Mouse (Mus musculus) CH12.LX (cell line): Measurements from ENCODE around the gene Epas1. TPM values are rescaled to one million over a fixed set of nuclear protein-coding genes. Genes with fewer than 3 reads are reported as not detected.

Source experiments
- DNase-seq: peaks from one replicate; pipeline ENCODE4 v3.0.0-alpha.2; 2013; ENCODE audit errors: extremely low read depth
- H3K27ac ChIP-seq: 2 replicates; pipeline ENCODE4 v1.5.1; 2012; ENCODE audit warnings: low read depth, mild to moderate bottlenecking, control low read depth, moderate library complexity; ENCODE audit not compliant: insufficient read depth
- H3K27me3 ChIP-seq: replicated peaks from 2 replicates; pipeline ENCODE3; 2012; ENCODE audit warnings: inconsistent platforms
- H3K36me3 ChIP-seq, 2 experiments: replicated peaks in 1 of 2; 2 replicates each; pipeline versions ENCODE3 to v1.6.1; 2012; ENCODE audit warnings: inconsistent platforms in 1 of 2, low read length in 1 of 2, mild to moderate bottlenecking in 1 of 2, mixed read lengths in 1 of 2, moderate library complexity in 1 of 2; ENCODE audit not compliant: control insufficient read depth in 1 of 2, insufficient read depth in 1 of 2
- H3K4me1 ChIP-seq, 2 experiments: 2 replicates each; pipeline ENCODE4 v1.6.1; 2012; ENCODE audit warnings: inconsistent platforms in 1 of 2, moderate library complexity in 1 of 2; ENCODE audit not compliant: insufficient read depth in 2 of 2, control insufficient read depth in 1 of 2
- H3K4me2 ChIP-seq: 2 replicates; pipeline ENCODE4 v1.6.1; 2012; ENCODE audit warnings: low read depth, mild to moderate bottlenecking, control low read depth; ENCODE audit not compliant: poor library complexity, insufficient read depth, severe bottlenecking
- H3K4me3 ChIP-seq, 3 experiments: fragments of 150-350 bp in 1 of 3; sonication (generic) in 1 of 3; replicated peaks in 1 of 3; 2 replicates each; pipeline versions ENCODE3 to v1.5.1; 2011 to 2012; ENCODE audit warnings: low read depth in 2 of 3, low read length in 2 of 3, mild to moderate bottlenecking in 2 of 3, moderate library complexity in 2 of 3, control low read depth in 1 of 3, improper control_type of control experiment in 1 of 3, inconsistent platforms in 1 of 3, mixed read lengths in 1 of 3; ENCODE audit not compliant: poor library complexity in 1 of 3
- H3K79me2 ChIP-seq: replicated peaks from 2 replicates; pipeline ENCODE4 v1.6.1; 2012; ENCODE audit warnings: mild to moderate bottlenecking, moderate library complexity; ENCODE audit not compliant: control insufficient read depth, poor library complexity, insufficient read depth, severe bottlenecking; ENCODE audit errors: extremely low read depth
- H3K9ac ChIP-seq: 2 replicates; pipeline ENCODE4 v1.6.1; 2012; ENCODE audit warnings: low read depth, mild to moderate bottlenecking, control low read depth, moderate library complexity; ENCODE audit not compliant: insufficient read depth
- H3K9me3 ChIP-seq: replicated peaks from 2 replicates; pipeline ENCODE3; 2012; ENCODE audit warnings: low read length, inconsistent platforms, mixed read lengths
- BHLHE40 ChIP-seq: IDR thresholded peaks from 2 replicates; pipeline ENCODE4 v1.6.1; 2011; ENCODE audit warnings: mild to moderate bottlenecking, low read depth, low read length, improper control_type of control experiment
- CHD1 ChIP-seq: IDR thresholded peaks from 2 replicates; pipeline ENCODE4 v1.6.1; 2012; ENCODE audit warnings: low read depth, low read length, improper control_type of control experiment, inconsistent platforms
- CHD2 ChIP-seq: IDR thresholded peaks from 2 replicates; pipeline ENCODE4 v1.6.1; 2011; ENCODE audit warnings: low read length, improper control_type of control experiment
- CTCF ChIP-seq, 2 experiments: IDR thresholded peaks in 1 of 2; conservative IDR thresholded peaks in 1 of 2; 2 replicates each; pipeline ENCODE4 v1.5.1; 2011 to 2012; ENCODE audit warnings: low read depth in 2 of 2, low read length in 2 of 2, improper control_type of control experiment in 1 of 2, inconsistent platforms in 1 of 2, mild to moderate bottlenecking in 1 of 2, moderate library complexity in 1 of 2
- E2F4 ChIP-seq: IDR thresholded peaks from 2 replicates; pipeline ENCODE4 v1.6.1; 2011; ENCODE audit warnings: low read depth, low read length, improper control_type of control experiment; ENCODE audit not compliant: insufficient replicate concordance
- ELF1 ChIP-seq: IDR thresholded peaks from 2 replicates; pipeline ENCODE4 v1.6.1; 2014; ENCODE audit warnings: low read depth, mild to moderate bottlenecking, inconsistent platforms, low read length, improper control_type of control experiment
- ETS1 ChIP-seq: conservative IDR thresholded peaks from 2 replicates; pipeline ENCODE4 v1.6.1; 2012; ENCODE audit warnings: low read depth, mild to moderate bottlenecking, inconsistent platforms, low read length, improper control_type of control experiment, moderate library complexity
- GABPA ChIP-seq: IDR thresholded peaks from 2 replicates; pipeline ENCODE4 v1.6.1; 2012; ENCODE audit warnings: low read depth, low read length, improper control_type of control experiment, inconsistent platforms; ENCODE audit not compliant: insufficient replicate concordance
- HCFC1 ChIP-seq: IDR thresholded peaks from 2 replicates; pipeline ENCODE4 v1.6.1; 2012; ENCODE audit warnings: low read depth, mild to moderate bottlenecking, inconsistent platforms, low read length, improper control_type of control experiment
- IRF4 ChIP-seq: IDR thresholded peaks from 2 replicates; pipeline ENCODE4 v1.6.1; 2014; ENCODE audit warnings: low read depth, mild to moderate bottlenecking, inconsistent platforms, low read length, improper control_type of control experiment
- JUN ChIP-seq: IDR thresholded peaks from 2 replicates; pipeline ENCODE4 v1.6.1; 2011; ENCODE audit warnings: low read depth, mild to moderate bottlenecking, low read length, improper control_type of control experiment, moderate library complexity; ENCODE audit not compliant: insufficient read depth
- JUND ChIP-seq: conservative IDR thresholded peaks from 2 replicates; pipeline ENCODE4 v1.6.1; 2011; ENCODE audit warnings: low read depth, low read length, improper control_type of control experiment
- KAT2A ChIP-seq: IDR thresholded peaks from 2 replicates; pipeline ENCODE4 v1.6.1; 2012; ENCODE audit warnings: low read length, improper control_type of control experiment, inconsistent platforms; ENCODE audit not compliant: insufficient replicate concordance
- MAFK ChIP-seq: IDR thresholded peaks from 2 replicates; pipeline ENCODE4 v1.6.1; 2011; ENCODE audit warnings: low read length, improper control_type of control experiment; ENCODE audit not compliant: insufficient replicate concordance
- MAX ChIP-seq: IDR thresholded peaks from 2 replicates; pipeline ENCODE4 v1.6.1; 2011; ENCODE audit warnings: low read length, improper control_type of control experiment
- MAZ ChIP-seq: IDR thresholded peaks from 2 replicates; pipeline ENCODE4 v1.6.1; 2012; ENCODE audit warnings: low read depth, mild to moderate bottlenecking, inconsistent platforms, low read length, improper control_type of control experiment, moderate library complexity
- MEF2A ChIP-seq: IDR thresholded peaks from 2 replicates; pipeline ENCODE4 v1.6.1; 2014; ENCODE audit warnings: low read depth, mild to moderate bottlenecking, inconsistent platforms, low read length, improper control_type of control experiment, borderline replicate concordance
- NELFE ChIP-seq: IDR thresholded peaks from 2 replicates; pipeline ENCODE4 v1.6.1; 2011; ENCODE audit warnings: low read depth, low read length, improper control_type of control experiment
- NRF1 ChIP-seq: IDR thresholded peaks from 2 replicates; pipeline ENCODE4 v1.6.1; 2014; ENCODE audit warnings: low read depth, mild to moderate bottlenecking, inconsistent platforms, low read length, improper control_type of control experiment, moderate library complexity
- PAX5 ChIP-seq: IDR thresholded peaks from 2 replicates; pipeline ENCODE4 v1.6.1; 2012; ENCODE audit warnings: low read length, inconsistent platforms, mixed read lengths
- POLR2A ChIP-seq: IDR thresholded peaks from 2 replicates; pipeline ENCODE4 v1.6.1; 2011; ENCODE audit warnings: low read depth, mild to moderate bottlenecking, improper control_type of control experiment, low read length
- RAD21 ChIP-seq: IDR thresholded peaks from 2 replicates; pipeline ENCODE4 v1.6.1; 2011; ENCODE audit warnings: low read depth, mild to moderate bottlenecking, low read length, improper control_type of control experiment, moderate library complexity
- RCOR1 ChIP-seq: conservative IDR thresholded peaks from 2 replicates; pipeline ENCODE4 v1.6.1; 2012; ENCODE audit warnings: low read depth, mild to moderate bottlenecking, inconsistent platforms, low read length, improper control_type of control experiment
- SIN3A ChIP-seq: IDR thresholded peaks from 2 replicates; pipeline ENCODE4 v1.6.1; 2012; ENCODE audit warnings: low read length, improper control_type of control experiment, inconsistent platforms
- SMC3 ChIP-seq: IDR thresholded peaks from 2 replicates; pipeline ENCODE4 v1.6.1; 2011; ENCODE audit warnings: low read depth, low read length, improper control_type of control experiment
- TCF12 ChIP-seq: IDR thresholded peaks from 2 replicates; pipeline ENCODE4 v1.6.1; 2014; ENCODE audit warnings: low read depth, mild to moderate bottlenecking, inconsistent platforms, low read length, improper control_type of control experiment
- UBTF ChIP-seq: IDR thresholded peaks from 2 replicates; pipeline ENCODE4 v1.6.1; 2012; ENCODE audit warnings: low read depth, mild to moderate bottlenecking, inconsistent platforms, low read length, improper control_type of control experiment, moderate library complexity
- USF1 ChIP-seq: IDR thresholded peaks from 2 replicates; pipeline ENCODE4 v1.6.1; 2014; ENCODE audit warnings: low read depth, mild to moderate bottlenecking, inconsistent platforms, low read length, improper control_type of control experiment
- dilution Hi-C: fragments of 300-500 bp; cut with MboI; formaldehyde crosslinking; loops from 2 replicates; pipeline ENCODE4 v1.14.3; 2020; ENCODE audit warnings: low sequenced_read_pairs; ENCODE audit not compliant: extremely low pct_unique_long_range_greater_than_20kb, extremely low pct_ligation_motif_present
- in situ Hi-C: fragments of 300-500 bp; cut with MboI; formaldehyde crosslinking; loops from 3 replicates; pipeline ENCODE4 v1.14.3; 2019; ENCODE audit warnings: low sequenced_read_pairs, low pct_ligation_motif_present, low pct_unique_long_range_greater_than_20kb, mixed read lengths
- polyA plus RNA-seq: library from polyadenylated mRNA; unstranded; fragments of >175 nt; gene quantifications from 2 replicates; pipeline ENCODE4 v1.2.1, GENCODE M21; 2012; ENCODE audit warnings: low read depth; ENCODE audit not compliant: insufficient read length
- total RNA-seq, 2 experiments: library from RNA; depleted of rRNA; stranded (reverse); fragments of 300-350 nt in 1 of 2; fragments of >200 nt in 1 of 2; gene quantifications; 2 replicates each; pipeline ENCODE4 v1.2.3; 2012 to 2014

Epas1 gene
- total and polyA plus RNA-seq, 3 experiments = 0.08 to 0.14 (median 0.11) TPM

DNA sequence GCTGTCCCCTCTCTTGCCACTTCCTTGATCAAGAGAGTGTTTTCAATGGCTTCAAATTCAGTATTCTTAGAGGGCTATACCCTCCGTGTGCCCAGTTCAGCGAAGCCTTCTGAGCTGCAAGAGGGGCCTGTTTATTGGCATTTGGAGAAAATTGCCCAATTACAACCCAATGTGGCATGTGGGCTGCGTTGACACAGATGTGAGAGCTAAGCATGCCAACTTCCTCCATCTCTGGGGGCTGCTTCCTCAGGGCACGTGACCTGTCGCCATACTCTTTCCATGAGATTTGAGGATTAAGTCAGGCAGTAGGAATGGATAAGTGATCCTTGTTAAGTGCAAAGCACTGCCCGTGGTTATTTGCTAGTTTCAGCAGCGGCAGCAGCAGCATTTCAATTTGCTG lies 34.3 kb downstream of the Epas1 start:
- peaks cover 0 to 2% of the 10 kb centered on the region in 2 experiments; a peak in 1 of 4 replicates for H3K4me1 ChIP-seq
- H3K27ac ChIP-seq = no peak overlapping the region
- H3K27me3 ChIP-seq = no peaks in the 10 kb centered on the region
- H3K4me3 ChIP-seq = no peak overlapping the region
- TF ChIP-seq RCOR1 = no peak
- no peak for TF ChIP-seq USF1
- no peak for TF ChIP-seq E2F4
- no peak for TF ChIP-seq UBTF
- TF ChIP-seq RAD21 = no peak
- no peak for TF ChIP-seq SMC3
- TF ChIP-seq PAX5 = no peak
- TF ChIP-seq CHD1 = no peak
- no peak for TF ChIP-seq MEF2A
- TF ChIP-seq ELF1 = no peak
- no peak for TF ChIP-seq NRF1
- no peak for TF ChIP-seq GABPA
- TF ChIP-seq SIN3A = no peak
- TF ChIP-seq IRF4 = no peak
- TF ChIP-seq MAX = no peak
- TF ChIP-seq CHD2 = no peak
- no peak for TF ChIP-seq MAFK
- TF ChIP-seq MAZ = no peak
- no peak for TF ChIP-seq BHLHE40
- no peaks in the 10 kb centered on the region for H3K36me3 ChIP-seq
- in situ Hi-C loops = no loop called here
- H3K4me2 ChIP-seq = no peak overlapping the region
- H3K79me2 ChIP-seq = no peaks in the 10 kb centered on the region
- DNase-seq = no peak
- H3K9ac ChIP-seq = no peak overlapping the region
- no peaks in the 10 kb centered on the region for H3K9me3 ChIP-seq
- dilution Hi-C loops = no loop called here

DNA sequence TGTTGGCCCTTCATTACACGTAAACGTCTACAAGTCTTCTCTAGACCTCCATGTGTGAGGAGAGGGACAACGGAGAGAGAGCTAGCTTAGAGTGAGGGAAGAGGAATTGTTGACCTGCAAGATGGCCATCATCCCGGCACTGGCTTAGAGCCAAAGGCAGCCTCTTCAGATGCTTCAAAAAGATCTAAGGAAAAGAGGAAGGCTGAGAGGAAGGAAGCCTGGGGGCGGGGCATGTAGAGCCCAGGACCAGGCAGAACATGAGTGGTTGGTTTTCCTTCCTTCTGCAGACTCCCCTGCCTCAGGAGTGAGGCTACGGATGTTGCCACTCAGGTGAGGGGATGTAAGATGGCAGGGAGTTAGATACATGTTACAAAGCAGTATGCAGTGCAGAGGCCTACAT lies 34.8 kb downstream of the Epas1 start:
- TF ChIP-seq JUN (no peak), MAX (no peak), USF1 (no peak), POLR2A (no peak), ELF1 (no peak), UBTF (no peak), NELFE (no peak), MEF2A (no peak), BHLHE40 (no peak), CTCF (conservative IDR thresholded peaks at IDR 0.05 in 1 of 2, IDR thresholded peaks at IDR 0.05 in 1 of 2; ENCODE audit: low read depth in 2 of 2, low read length in 2 of 2) (no peak), RCOR1 (no peak), HCFC1 (no peak), TCF12 (no peak), ETS1 (no peak), JUND (no peak), E2F4 (no peak), KAT2A (no peak), SIN3A (no peak), SMC3 (no peak), MAZ (no peak)
- H3K4me2 ChIP-seq = no peak overlapping the region
- no peaks in the 10 kb centered on the region for H3K79me2 ChIP-seq

More for the DNA sequence above, 34.8 kb downstream of the Epas1 start:
- Histone ChIP-seq H3K4me1 (peaks cover 0 to 2% of the 10 kb centered on the region in 2 experiments; a peak in 1 of 4 replicates), H3K4me3 (no peak overlapping the region), H3K36me3 (no peaks in the 10 kb centered on the region), H3K9ac (no peak overlapping the region), H3K27ac (no peak overlapping the region), H3K9me3 (no peaks in the 10 kb centered on the region), H3K27me3 (no peaks in the 10 kb centered on the region)
- in situ Hi-C loops (no loop called here), dilution Hi-C loops (no loop called here)
- DNase-seq = no peak
